Mouse (Mus musculus) heart, adult 18-20 months (tissue): ENCODE data around the gene Dusp5. TPM values are rescaled to one million over a fixed set of nuclear protein-coding genes. Genes with fewer than 3 reads are reported as not detected.

Experiments used
- DNase-seq, 2 experiments: peaks; one replicate each; pipeline ENCODE4 v3.0.0; 2021 to 2022; ENCODE audit warnings: mixed read lengths in 1 of 2
- total RNA-seq, 2 experiments: library from RNA; stranded (reverse); gene quantifications; 2 replicates each; pipeline ENCODE4 v1.2.3; 2021

Gene Dusp5
- total RNA-seq, 2 experiments from 2014 or later, result 3.3 to 4.2 TPM

GRCm38 (mm10) chr19:53517370-53518096 lies 11.4 kb upstream of the Dusp5 start:
- DNase-seq, result no peak

- DNase-seq, result no peak
These were observed 9.4 kb upstream of the Dusp5 start for GRCm38 (mm10) chr19:53519549-53519948.

GRCm38 (mm10) chr19:53519981-53520380 lies 8.9 kb upstream of the Dusp5 start:
- no peak for DNase-seq

GRCm38 (mm10) chr19:53521137-53521795 lies 7.6 kb upstream of the Dusp5 start:
- DNase-seq, result no peak

GRCm38 (mm10) chr19:53527480-53527879 lies 1.4 kb upstream of the Dusp5 start:
- no peak for DNase-seq

GRCm38 (mm10) chr19:53528131-53528621 lies 733 bp upstream of the Dusp5 start:
- DNase-seq, result no peak

GRCm38 (mm10) chr19:53529455-53529704 lies 471 bp downstream of the Dusp5 start:
- DNase-seq, result no peak

- DNase-seq, result peak; percentile 33 to 54
These were observed 1.0 kb downstream of the Dusp5 start for GRCm38 (mm10) chr19:53529705-53530562.

- peak in 1 of 2 experiments; percentile 31 for DNase-seq
These were observed 2.5 kb downstream of the Dusp5 start for GRCm38 (mm10) chr19:53531416-53531815.

GRCm38 (mm10) chr19:53532021-53532420 lies 3.1 kb downstream of the Dusp5 start:
- peak in 1 of 2 experiments; percentile 32 for DNase-seq

GRCm38 (mm10) chr19:53532676-53533075 lies 3.8 kb downstream of the Dusp5 start:
- DNase-seq, result no peak

- no peak for DNase-seq
These were observed 4.3 kb downstream of the Dusp5 start for GRCm38 (mm10) chr19:53533236-53533635.

GRCm38 (mm10) chr19:53533810-53534601 lies 5.1 kb downstream of the Dusp5 start:
- no peak for DNase-seq

- no peak for DNase-seq
These were observed 6.0 kb downstream of the Dusp5 start for GRCm38 (mm10) chr19:53534757-53535410.

GRCm38 (mm10) chr19:53535421-53535820 lies 6.5 kb downstream of the Dusp5 start:
- DNase-seq, result no peak

GRCm38 (mm10) chr19:53536251-53536650 lies 7.3 kb downstream of the Dusp5 start:
- DNase-seq, result no peak

- DNase-seq, result no peak
These were observed 8.1 kb downstream of the Dusp5 start for GRCm38 (mm10) chr19:53536731-53537666.

- DNase-seq, result no peak
These were observed 9.1 kb downstream of the Dusp5 start for GRCm38 (mm10) chr19:53538024-53538423.

GRCm38 (mm10) chr19:53538796-53539195 lies 9.9 kb downstream of the Dusp5 start:
- no peak for DNase-seq

GRCm38 (mm10) chr19:53539296-53539695 lies 10.4 kb downstream of the Dusp5 start:
- no peak for DNase-seq
